Mouse (Mus musculus) frontal cortex, postnatal 14 days (tissue): ENCODE measurements around the gene Ust.

Source experiments
- DNase-seq, 2 experiments: peaks; one replicate each; pipeline ENCODE4 v3.0.0; 2022; ENCODE audit warnings: low spot score in 2 of 2

Ust gene

GRCm38 (mm10) chr10:8504832-8505231 is 13.8 kb downstream of the Ust start:
- DNase-seq, result no peak

DNA sequence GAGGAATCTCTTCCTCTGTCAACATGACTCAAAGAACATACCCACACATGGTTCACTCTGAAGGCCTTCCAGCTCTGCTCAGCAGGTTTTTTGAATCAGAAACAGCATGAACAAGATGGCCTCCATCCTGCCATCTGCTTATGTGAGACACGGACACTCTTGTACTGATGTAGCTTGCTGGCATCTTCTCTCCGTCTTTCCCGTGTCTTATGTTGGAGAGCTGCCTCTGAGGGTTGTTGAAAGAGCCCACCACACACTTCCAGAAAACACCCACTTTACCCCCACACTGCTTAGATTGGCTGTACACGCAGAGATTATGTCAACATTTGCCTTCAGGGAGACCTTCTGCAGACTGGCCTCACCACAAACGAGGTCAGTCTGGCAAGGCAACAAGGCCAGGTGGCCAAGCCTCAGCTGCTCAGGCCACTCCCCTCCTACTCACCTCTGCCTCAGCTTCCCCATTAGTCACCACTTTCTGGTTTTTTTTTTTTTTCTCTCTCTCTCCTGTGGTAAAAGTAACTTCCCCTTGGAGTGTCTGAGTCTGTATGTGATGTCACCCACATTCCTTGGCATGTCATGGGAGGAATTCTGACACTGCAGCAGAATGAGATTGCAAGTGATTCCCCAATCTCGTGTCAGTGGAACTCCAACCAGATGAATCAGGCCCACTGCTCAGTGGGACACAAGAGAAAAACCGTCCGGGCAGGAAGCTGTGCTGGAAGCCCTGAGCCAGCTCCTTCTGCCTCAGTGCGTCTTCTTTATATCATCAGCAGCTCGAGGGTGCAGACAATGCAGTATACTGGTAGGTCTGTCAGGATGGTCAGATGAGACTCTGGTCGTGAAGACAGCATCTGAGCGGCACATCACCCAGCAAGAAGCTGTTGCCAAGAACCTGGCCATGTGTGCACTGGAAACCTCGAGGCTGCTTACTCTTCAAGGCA is 19.4 kb downstream of the Ust start:
- DNase-seq, result no peak

GRCm38 (mm10) chr10:8495543-8496141 is 23.0 kb downstream of the Ust start:
- no peak for DNase-seq

DNA sequence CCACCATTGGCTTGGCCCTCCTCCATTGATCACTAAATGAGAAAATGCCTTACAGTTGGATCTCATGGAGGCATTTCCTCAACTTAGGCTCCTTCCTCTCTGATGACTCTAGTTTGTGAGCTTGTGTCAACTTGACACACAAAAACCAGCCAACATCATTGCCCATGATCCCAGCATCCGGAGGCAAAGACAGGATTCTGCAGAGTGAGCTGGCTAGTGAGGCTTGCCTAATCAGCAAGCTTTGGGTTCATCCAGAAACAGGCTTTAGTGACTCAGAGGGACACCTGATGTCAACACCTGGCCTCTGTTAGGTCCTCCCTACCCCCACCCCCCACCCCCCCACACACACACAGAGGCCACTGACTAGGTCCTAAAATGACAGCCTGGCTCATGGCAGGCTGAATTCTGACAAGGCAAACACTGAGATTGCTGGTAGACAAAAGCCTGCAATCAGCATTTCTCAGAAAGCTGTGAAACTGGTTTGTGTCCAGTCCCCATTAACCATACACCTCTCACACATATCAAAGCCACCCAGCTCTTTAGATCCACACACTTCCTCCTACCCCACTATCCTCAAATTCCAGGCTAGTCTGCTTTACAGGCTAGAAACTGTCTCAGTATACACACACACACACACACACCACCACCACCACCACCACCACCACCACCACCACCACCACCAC is 26.6 kb downstream of the Ust start:
- DNase-seq, result no peak

DNA sequence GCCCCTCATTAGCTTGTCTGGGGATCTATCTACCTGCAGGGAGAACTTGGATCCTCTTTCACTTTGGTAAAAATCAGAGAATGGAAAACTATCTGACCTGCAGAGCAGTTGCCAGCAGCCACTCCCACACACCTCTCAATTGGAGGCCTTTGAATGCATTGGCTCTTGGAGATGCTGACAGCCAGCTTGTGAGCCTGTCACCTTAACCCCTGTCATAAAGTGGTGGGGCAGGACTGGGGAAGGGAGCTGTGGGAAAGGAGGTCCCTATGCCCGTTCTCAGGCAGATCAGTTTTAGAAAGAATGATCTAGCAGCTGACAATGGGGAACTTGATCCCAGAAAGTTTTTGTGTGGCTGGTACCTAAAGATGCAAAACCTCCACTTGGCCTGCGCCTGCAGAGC is 31.2 kb downstream of the Ust start:
- no peak for DNase-seq

GRCm38 (mm10) chr10:8484487-8484886 is 34.1 kb downstream of the Ust start:
- DNase-seq, result no peak

DNA sequence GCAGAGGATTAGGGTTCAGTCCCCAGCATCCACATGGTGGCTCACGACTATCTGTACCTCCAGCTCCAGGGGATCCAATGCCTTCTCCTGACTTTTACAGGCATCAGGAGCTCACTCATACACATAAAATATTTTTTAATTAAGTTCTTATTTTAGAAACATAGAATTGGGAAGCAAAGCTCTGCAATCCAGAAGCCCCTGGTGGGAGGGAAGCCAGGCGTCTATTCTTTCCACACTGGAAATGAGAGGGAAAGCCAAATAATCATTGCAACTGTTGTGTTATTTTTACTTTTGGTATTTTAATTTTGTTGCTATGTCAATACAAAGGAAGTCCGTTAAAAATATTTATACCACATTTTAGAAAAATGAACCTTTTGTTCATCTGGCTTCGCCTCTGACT is 35.8 kb downstream of the Ust start:
- DNase-seq, result no peak

- no peak for DNase-seq
Measured at GRCm38 (mm10) chr10:8479779-8480178, 38.8 kb downstream of the Ust start.

GRCm38 (mm10) chr10:8477936-8478335 is 40.7 kb downstream of the Ust start:
- DNase-seq, result no peak

DNA sequence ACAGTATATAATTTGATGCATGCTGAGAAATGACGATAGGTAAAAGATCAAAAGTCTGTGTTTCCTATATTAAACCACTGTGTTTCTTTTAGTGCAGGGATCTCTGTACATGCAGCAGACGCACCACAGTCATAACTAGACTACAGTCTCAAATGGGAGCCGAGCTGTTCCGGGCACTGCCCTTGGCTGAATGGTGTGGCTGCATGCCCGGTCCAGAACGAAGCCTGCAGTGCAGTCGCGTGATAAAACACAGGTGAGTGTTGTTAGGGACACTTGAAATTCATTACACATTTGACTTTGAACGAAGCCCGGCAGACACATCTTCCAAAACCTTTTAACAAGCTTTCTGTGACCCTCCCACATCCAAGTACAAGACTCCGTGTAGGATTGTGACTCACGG is 46.6 kb downstream of the Ust start:
- no peak for DNase-seq

DNA sequence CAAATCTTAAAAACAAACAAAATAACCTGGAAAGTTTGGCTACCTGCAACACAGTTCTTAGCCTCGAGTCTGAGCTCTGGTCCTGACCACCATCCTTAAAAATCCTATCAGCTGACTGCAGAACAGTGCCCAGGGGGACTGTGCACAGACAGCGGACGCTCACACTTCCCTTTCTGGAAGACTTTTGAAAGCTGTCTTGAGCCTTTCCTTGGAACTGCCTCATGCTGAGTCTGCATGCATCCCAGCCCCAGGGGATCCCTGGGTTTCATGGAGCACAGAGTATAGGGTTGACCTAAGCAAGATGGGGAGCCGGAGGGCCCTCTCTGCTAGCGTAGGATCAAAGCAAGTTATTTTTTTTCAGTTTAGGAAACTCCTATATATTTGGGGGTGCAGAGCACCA is 47.6 kb downstream of the Ust start:
- no peak for DNase-seq

DNA sequence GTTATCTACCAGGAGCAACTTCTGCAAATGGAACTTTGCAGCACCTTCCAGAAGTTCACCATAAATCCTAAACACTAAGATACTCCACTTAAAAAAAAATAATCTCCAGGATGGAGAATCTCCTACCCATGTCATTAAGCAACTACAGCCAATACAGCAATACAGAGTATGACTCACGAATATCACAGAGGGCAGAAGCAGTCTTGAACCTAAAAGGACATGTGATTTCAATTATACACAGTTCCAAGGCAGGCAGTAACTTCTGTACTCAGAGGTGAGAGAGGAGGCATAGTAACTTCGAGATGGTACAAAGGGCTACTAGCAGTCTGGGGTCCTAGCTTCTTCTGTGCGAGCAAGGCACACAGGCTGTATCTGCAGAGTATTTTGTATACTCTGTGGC is 49.1 kb downstream of the Ust start:
- no peak for DNase-seq

- DNase-seq, result no peak
Measured at GRCm38 (mm10) chr10:8468651-8469386, 49.8 kb downstream of the Ust start.

GRCm38 (mm10) chr10:8465918-8466317 is 52.7 kb downstream of the Ust start:
- DNase-seq, result no peak

DNA sequence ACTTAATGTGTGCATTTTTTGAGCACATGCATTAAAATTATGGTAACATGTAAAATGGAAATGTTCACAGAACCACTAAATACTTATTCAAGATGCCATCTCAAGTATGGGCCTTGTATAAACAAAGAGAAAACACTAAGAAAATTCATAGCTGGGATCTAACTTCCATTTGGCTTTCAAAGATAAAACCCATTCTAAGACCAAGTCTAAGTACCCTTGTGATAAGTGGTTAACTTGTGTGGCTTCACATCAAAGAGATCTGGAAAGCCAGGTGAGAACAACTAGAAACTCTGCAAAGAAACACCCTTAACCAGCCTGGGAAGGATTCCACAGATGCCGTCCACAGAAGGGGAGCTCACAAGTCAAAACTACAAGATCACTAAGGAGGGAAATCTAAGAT is 53.4 kb downstream of the Ust start:
- no peak for DNase-seq

DNA sequence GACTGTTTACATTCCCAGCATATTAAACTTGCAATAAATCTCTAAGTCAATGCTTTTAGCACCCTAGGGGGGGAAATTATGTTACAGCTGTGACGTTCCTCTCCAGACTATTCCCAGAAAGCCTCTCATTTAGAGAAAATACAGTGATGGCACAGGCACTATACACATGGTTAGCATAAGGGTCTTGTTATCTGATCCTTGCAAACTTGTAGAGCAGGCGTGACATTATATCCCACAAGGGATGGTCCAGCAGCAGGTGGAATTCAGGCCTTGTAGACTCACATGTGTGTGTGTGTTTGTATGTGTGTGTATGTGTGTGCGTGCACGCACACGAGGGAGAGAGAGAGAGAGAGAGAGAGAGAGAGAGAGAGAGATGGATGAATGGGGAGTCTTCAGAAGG is 57.3 kb downstream of the Ust start:
- DNase-seq, result no peak

- no peak for DNase-seq
Measured at GRCm38 (mm10) chr10:8454711-8455110, 63.9 kb downstream of the Ust start.

DNA sequence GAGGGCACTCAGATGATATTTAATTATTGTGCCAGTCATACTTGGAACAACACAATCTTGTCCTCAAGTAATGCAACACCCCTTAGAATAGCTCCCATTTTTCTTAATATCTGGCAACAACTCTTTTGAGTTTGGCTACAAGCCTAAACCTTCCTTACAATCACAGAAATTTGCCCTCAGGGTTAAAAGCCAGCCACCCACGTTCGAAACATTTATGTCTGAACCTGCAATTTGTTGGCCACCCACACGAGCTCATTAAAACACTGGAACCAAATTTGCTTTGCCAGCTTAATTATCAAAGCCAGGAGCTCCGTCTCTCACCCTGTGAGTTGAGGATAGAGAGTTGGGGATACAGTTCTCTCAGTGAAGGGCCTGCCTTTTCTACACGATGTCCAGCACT is 70.9 kb downstream of the Ust start:
- DNase-seq, result no peak

DNA sequence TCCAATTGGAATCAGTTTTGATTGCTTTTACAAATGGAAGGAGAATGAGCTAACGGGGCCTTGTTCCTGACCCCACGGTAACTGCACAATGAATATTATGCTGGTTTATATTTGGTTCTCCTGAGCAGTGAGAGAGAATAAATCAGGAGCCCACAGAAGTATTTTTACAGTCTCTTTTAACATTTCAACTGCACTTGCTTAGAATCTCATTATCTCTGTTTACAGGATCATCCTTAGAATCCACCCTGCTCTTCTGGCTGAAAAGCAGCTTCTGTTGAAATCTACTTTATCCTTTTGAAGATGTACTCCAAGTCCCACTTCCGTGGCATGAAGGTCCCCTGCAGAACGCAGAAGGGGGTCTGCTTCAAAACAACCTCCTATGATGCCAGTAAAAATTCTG is 71.7 kb downstream of the Ust start:
- no peak for DNase-seq

GRCm38 (mm10) chr10:8444052-8444451 is 74.6 kb downstream of the Ust start:
- no peak for DNase-seq

GRCm38 (mm10) chr10:8431857-8432256 is 86.8 kb downstream of the Ust start:
- no peak for DNase-seq
